Mouse (Mus musculus) MEL (cell line): ENCODE data around the gene Bmp6.

ENCODE experiments used
- CTCF ChIP-seq, 3 experiments: IDR thresholded peaks in 2 of 3; conservative IDR thresholded peaks in 1 of 3; 2 replicates each; pipeline ENCODE4 v1.5.1; 2011 to 2012; ENCODE audit warnings: low read length in 3 of 3, low read depth in 2 of 3, mild to moderate bottlenecking in 2 of 3, improper control_type of control experiment in 1 of 3, inconsistent platforms in 1 of 3, mixed read lengths in 1 of 3, moderate library complexity in 1 of 3; ENCODE audit not compliant: control insufficient read depth in 1 of 3, insufficient read depth in 1 of 3, poor library complexity in 1 of 3, severe bottlenecking in 1 of 3
- E2F4 ChIP-seq: IDR thresholded peaks from 2 replicates; pipeline ENCODE4 v1.6.1; 2011; ENCODE audit warnings: low read depth, low read length, improper control_type of control experiment, borderline replicate concordance
- ELF1 ChIP-seq: IDR thresholded peaks from 2 replicates; pipeline ENCODE4 v1.6.1; 2014; ENCODE audit warnings: low read depth, mild to moderate bottlenecking, inconsistent platforms, low read length, improper control_type of control experiment, moderate library complexity
- MAFK ChIP-seq: IDR thresholded peaks from 2 replicates; pipeline ENCODE4 v1.6.1; 2011; ENCODE audit warnings: low read depth, mild to moderate bottlenecking, low read length, improper control_type of control experiment, borderline replicate concordance
- MAX ChIP-seq: IDR thresholded peaks from 2 replicates; pipeline ENCODE4 v1.6.1; 2011; ENCODE audit warnings: low read length, improper control_type of control experiment
- NRF1 ChIP-seq: IDR thresholded peaks from 2 replicates; pipeline ENCODE4 v1.6.1; 2014; ENCODE audit warnings: low read depth, mild to moderate bottlenecking, inconsistent platforms, low read length, improper control_type of control experiment, moderate library complexity; ENCODE audit not compliant: poor library complexity, insufficient read depth, severe bottlenecking
- POLR2A ChIP-seq, 2 experiments: IDR thresholded peaks; 2 replicates each; pipeline ENCODE4 v1.6.1; 2011 to 2012; ENCODE audit warnings: low read length in 2 of 2, mild to moderate bottlenecking in 2 of 2, control low read depth in 1 of 2, improper control_type of control experiment in 1 of 2, low read depth in 1 of 2, moderate library complexity in 1 of 2; ENCODE audit not compliant: control insufficient read depth in 1 of 2, insufficient read depth in 1 of 2, poor library complexity in 1 of 2
- TBP ChIP-seq: IDR thresholded peaks from 2 replicates; pipeline ENCODE4 v1.8.0; 2011; ENCODE audit warnings: low read depth, low read length, improper control_type of control experiment
- USF1 ChIP-seq: IDR thresholded peaks from 2 replicates; pipeline ENCODE4 v1.6.1; 2014; ENCODE audit warnings: low read depth, mild to moderate bottlenecking, inconsistent platforms, low read length, improper control_type of control experiment, moderate library complexity
- ZKSCAN1 ChIP-seq: IDR thresholded peaks from 2 replicates; pipeline ENCODE4 v1.6.1; 2012; ENCODE audit warnings: low read depth, mild to moderate bottlenecking, inconsistent platforms, low read length, improper control_type of control experiment, moderate library complexity
- ZNF384 ChIP-seq: IDR thresholded peaks from 2 replicates; pipeline ENCODE4 v1.6.1; 2012; ENCODE audit warnings: low read depth, mild to moderate bottlenecking, inconsistent platforms, low read length, improper control_type of control experiment

- TF ChIP-seq NRF1 (no peak), USF1 (no peak), ZKSCAN1 (no peak), CTCF (IDR thresholded peaks at IDR 0.05 in 2 of 3, conservative IDR thresholded peaks at IDR 0.05 in 1 of 3; ENCODE audit: control insufficient read depth in 1 of 3, insufficient read depth in 1 of 3, low read depth in 2 of 3, low read length in 3 of 3, poor library complexity in 1 of 3, severe bottlenecking in 1 of 3) (no peak), TBP (no peak), POLR2A (IDR thresholded peaks at IDR 0.05; ENCODE audit: control insufficient read depth in 1 of 2, insufficient read depth in 1 of 2, low read depth in 1 of 2, low read length in 2 of 2, poor library complexity in 1 of 2) (no peak), ELF1 (no peak), ZNF384 (no peak), MAX (no peak), E2F4 (no peak), MAFK (no peak)
These were observed 48.5 kb downstream of the Bmp6 start for GRCm38 (mm10) chr13:38393444-38393843.
